Mouse (Mus musculus) midbrain, postnatal 0 days (tissue): ENCODE measurements around the gene Krtcap2. TPM values are rescaled to one million over a fixed set of nuclear protein-coding genes. Genes with fewer than 3 reads are reported as not detected.

ENCODE experiments used
- ATAC-seq: fragments of 200-750 bp; cut with Nextera tagmentation; 2 replicates; pipeline ENCODE4 v1.8.0; 2017; ENCODE audit warnings: moderate number of reproducible peaks, mild to moderate bottlenecking, moderate TSS enrichment, moderate library complexity; ENCODE audit not compliant: low FRiP score
- DNase-seq: peaks from one replicate; pipeline ENCODE4 v3.0.0-alpha.2; 2015; ENCODE audit warnings: low spot score
- H3K27ac ChIP-seq: fragments of 300-500 bp; sonication (generic); 2 replicates; pipeline ENCODE4 v1.5.1; 2014; ENCODE audit warnings: low read depth, mild to moderate bottlenecking, low read length, mixed read lengths
- H3K27me3 ChIP-seq: fragments of 300-500 bp; sonication (generic); 2 replicates; pipeline ENCODE4 v1.6.1; 2014; ENCODE audit warnings: low read length, control low read depth, mixed read lengths; ENCODE audit not compliant: insufficient read depth
- H3K36me3 ChIP-seq: fragments of 300-500 bp; sonication (generic); 2 replicates; pipeline ENCODE4 v1.6.1; 2014; ENCODE audit warnings: low read length, control low read depth, mixed read lengths; ENCODE audit not compliant: insufficient read depth
- H3K4me1 ChIP-seq: fragments of 300-500 bp; sonication (generic); 2 replicates; pipeline ENCODE4 v1.6.1; 2014; ENCODE audit warnings: mild to moderate bottlenecking, control low read depth, antibody characterized with exemption, low read length, mixed read lengths; ENCODE audit not compliant: insufficient read depth
- H3K4me2 ChIP-seq: fragments of 300-500 bp; sonication (generic); 2 replicates; pipeline ENCODE4 v1.6.1; 2014; ENCODE audit warnings: low read depth, mild to moderate bottlenecking, low read length, mixed read lengths; ENCODE audit not compliant: poor library complexity, severe bottlenecking
- H3K4me3 ChIP-seq: fragments of 300-500 bp; sonication (generic); 2 replicates; pipeline ENCODE4 v1.5.1; 2014; ENCODE audit warnings: low read depth, mild to moderate bottlenecking, low read length, moderate library complexity
- H3K9ac ChIP-seq: fragments of 300-500 bp; sonication (generic); replicated peaks from 2 replicates; pipeline ENCODE4 v1.6.1; 2014; ENCODE audit warnings: mild to moderate bottlenecking, low read length, moderate library complexity, mixed read lengths; ENCODE audit not compliant: poor library complexity, severe bottlenecking
- H3K9me3 ChIP-seq: fragments of 300-500 bp; sonication (generic); 2 replicates; pipeline ENCODE4 v1.6.1; 2016; ENCODE audit warnings: low read length, control low read depth
- CTCF ChIP-seq: IDR thresholded peaks from 2 replicates; pipeline ENCODE4 v1.5.1; 2016; ENCODE audit warnings: antibody characterized with exemption, mild to moderate bottlenecking
- WGBS: fragments of 180-500 bp; shearing (Covaris S2); extraction: QIAGEN DNeasy Blood & Tissue Kit; methylation state at CpG from one replicate; pipeline ENCODE4 v1.1.7; 2014; 5-methylcytosine and 5-hydroxymethylcytosine counted together
- polyA plus RNA-seq: library from polyadenylated mRNA; unstranded; fragments of >200 nt; fragmentation: Nextera tagmentation; extraction: Ambion mirVana; gene quantifications from 2 replicates; pipeline ENCODE4 v1.2.1, GENCODE M21; 2015
- total RNA-seq: library from RNA; depleted of rRNA; stranded (reverse); fragments of >200 nt; gene quantifications from 2 replicates; pipeline ENCODE4 v1.2.3, GENCODE M21; 2014

Gene Krtcap2
- total and polyA plus RNA-seq, 2 experiments from 2014 or later: 93.9 to 219 TPM

DNA sequence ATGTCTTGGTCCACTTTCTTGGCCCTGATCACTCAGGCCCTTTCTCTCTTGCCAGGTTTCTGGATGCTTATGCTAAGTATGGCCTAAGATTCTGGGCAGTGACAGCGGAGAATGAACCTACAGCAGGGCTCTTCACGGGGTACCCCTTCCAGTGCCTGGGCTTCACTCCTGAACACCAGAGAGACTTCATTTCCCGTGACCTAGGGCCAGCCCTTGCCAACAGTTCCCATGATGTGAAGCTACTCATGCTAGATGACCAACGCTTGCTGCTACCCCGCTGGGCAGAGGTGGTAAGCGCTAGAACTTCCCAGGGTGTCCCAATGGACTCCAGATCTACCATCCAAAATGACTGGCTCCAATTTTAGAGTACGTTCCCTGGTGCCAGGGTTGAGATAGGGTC lies 39.7 kb upstream of the Krtcap2 start:
- ATAC-seq (no peak), DNase-seq (no peak)
- Histone ChIP-seq H3K9me3 (no peaks in the 10 kb centered on the region), H3K4me3 (no peak overlapping the region), H3K4me2 (no peak overlapping the region), H3K4me1 (peaks cover 4% of the 10 kb centered on the region; the same call in 1 of the 2 replicates), H3K9ac (no peak overlapping the region), H3K36me3 (peaks cover 47% of the 10 kb centered on the region), H3K27me3 (no peaks in the 10 kb centered on the region), H3K27ac (no peak overlapping the region)
- TF ChIP-seq CTCF: no peak
- 94% methylated on average over 7 of the region's 7 CpGs for WGBS

- WGBS: 89% methylated on average over 2 of the region's 2 CpGs
Measured at GRCm38 (mm10) chr3:89206695-89207094, 39.1 kb upstream of the Krtcap2 start.

GRCm38 (mm10) chr3:89208075-89208657 lies 37.6 kb upstream of the Krtcap2 start:
- peaks cover 6% of the 10 kb centered on the region; the same call in 1 of the 2 replicates for H3K4me1 ChIP-seq
- H3K27me3 ChIP-seq: no peaks in the 10 kb centered on the region
- no peaks in the 10 kb centered on the region for H3K9me3 ChIP-seq
- H3K4me2 ChIP-seq: no peak overlapping the region
- no peak overlapping the region for H3K27ac ChIP-seq
- H3K36me3 ChIP-seq: peaks cover 49% of the 10 kb centered on the region
- no peak overlapping the region for H3K4me3 ChIP-seq
- ATAC-seq (no peak), DNase-seq (no peak)
- 92% methylated on average over 13 of the region's 13 CpGs for WGBS
- TF ChIP-seq CTCF: no peak
- no peak overlapping the region for H3K9ac ChIP-seq

More at GRCm38 (mm10) chr3:89206695-89207094, 39.1 kb upstream of the Krtcap2 start:
- DNase-seq (no peak), ATAC-seq (no peak)
- Histone ChIP-seq H3K36me3 (peaks cover 49% of the 10 kb centered on the region), H3K9me3 (no peaks in the 10 kb centered on the region), H3K9ac (no peak overlapping the region), H3K4me2 (no peak overlapping the region), H3K27me3 (no peaks in the 10 kb centered on the region), H3K4me1 (peaks cover 4% of the 10 kb centered on the region; the same call in 1 of the 2 replicates), H3K27ac (no peak overlapping the region), H3K4me3 (no peak overlapping the region)
- TF ChIP-seq CTCF: no peak

- Histone ChIP-seq H3K27ac (no peak overlapping the region), H3K4me1 (0 out of 2 replicates have a peak, but pooled peaks cover 3% of the 10 kb centered on the region), H3K4me3 (no peak overlapping the region), H3K36me3 (peaks cover 49% of the 10 kb centered on the region), H3K4me2 (no peak overlapping the region), H3K9ac (no peak overlapping the region), H3K9me3 (no peaks in the 10 kb centered on the region), H3K27me3 (no peaks in the 10 kb centered on the region)
- no peak for TF ChIP-seq CTCF
- 87% methylated on average over 6 of the region's 6 CpGs for WGBS
- DNase-seq (no peak), ATAC-seq (no peak)
Measured at GRCm38 (mm10) chr3:89208736-89209135, 37.0 kb upstream of the Krtcap2 start.

DNA sequence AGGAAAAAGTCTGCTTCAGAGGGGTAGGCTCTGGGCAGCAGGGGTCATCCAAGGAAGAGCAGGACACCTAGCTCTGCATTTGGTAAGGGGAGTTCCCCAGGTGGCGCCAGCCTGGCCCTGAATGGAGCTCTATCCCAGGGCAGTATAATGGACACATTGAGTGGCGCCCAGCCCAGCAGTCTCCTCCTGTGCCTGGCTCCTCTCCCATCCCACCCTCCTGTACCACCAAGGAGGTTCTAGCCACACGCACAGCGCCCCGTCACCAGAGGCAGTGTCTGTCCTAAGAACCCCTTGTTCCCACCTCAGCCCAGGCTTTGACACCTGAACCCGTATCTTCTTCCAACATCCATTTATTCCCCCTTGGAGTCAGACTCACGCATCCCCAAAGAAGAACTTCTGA lies 36.0 kb upstream of the Krtcap2 start:
- Histone ChIP-seq H3K9me3 (no peaks in the 10 kb centered on the region), H3K27ac (no peak overlapping the region), H3K4me2 (no peak overlapping the region), H3K27me3 (no peaks in the 10 kb centered on the region), H3K36me3 (peaks cover 49% of the 10 kb centered on the region), H3K9ac (no peak overlapping the region), H3K4me3 (no peak overlapping the region), H3K4me1 (0 out of 2 replicates have a peak, but pooled peaks cover 3% of the 10 kb centered on the region)
- TF ChIP-seq CTCF: no peak
- ATAC-seq (no peak), DNase-seq (no peak)
- WGBS: 85% methylated on average over 7 of the region's 7 CpGs

DNA sequence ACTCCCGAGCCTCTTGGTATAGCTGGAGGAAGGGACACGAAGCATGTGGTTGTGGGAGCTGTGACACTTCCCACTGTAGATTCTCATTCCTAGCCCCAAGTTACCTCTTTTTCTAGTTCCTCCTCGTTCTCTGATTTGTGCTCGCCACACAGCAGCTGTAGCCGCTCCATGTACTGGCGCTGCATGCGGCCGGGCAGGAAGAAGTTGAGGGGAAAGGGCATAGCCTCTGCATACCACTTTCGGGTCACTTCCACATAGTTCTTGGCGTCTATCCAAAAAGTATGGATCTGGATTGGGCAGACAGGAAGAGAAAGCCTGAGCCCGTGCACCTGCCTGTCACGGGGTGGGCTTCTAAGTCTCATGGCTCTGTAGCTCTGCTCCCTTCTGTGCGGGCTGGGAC lies 35.6 kb upstream of the Krtcap2 start:
- no peak for DNase-seq
- Histone ChIP-seq H3K27ac (no peak overlapping the region), H3K9ac (no peak overlapping the region), H3K27me3 (no peaks in the 10 kb centered on the region), H3K36me3 (peaks cover 49% of the 10 kb centered on the region), H3K4me2 (no peak overlapping the region), H3K4me1 (0 out of 2 replicates have a peak, but pooled peaks cover 3% of the 10 kb centered on the region), H3K4me3 (no peak overlapping the region), H3K9me3 (no peaks in the 10 kb centered on the region)
- TF ChIP-seq CTCF: no peak
- WGBS: 83% methylated on average over 13 of the region's 13 CpGs
- ATAC-seq: no peak
